Mouse (Mus musculus) neural tube, embryonic 12.5 days (tissue): Measurements from ENCODE around the gene Ppp1r9a. TPM values are rescaled to one million over a fixed set of nuclear protein-coding genes. Genes with fewer than 3 reads are reported as not detected.

Source experiments
- polyA plus RNA-seq: library from polyadenylated mRNA; unstranded; fragments of >200 nt; fragmentation: Nextera tagmentation; extraction: Ambion mirVana; gene quantifications from 2 replicates; pipeline ENCODE4 v1.2.1, GENCODE M21; 2016

Ppp1r9a gene
- polyA plus RNA-seq, 1 experiment from 2014 or later, result 24.8 TPM

Other genes with a start within 250 kb of the Ppp1r9a start
- gene Sgce, start 155.7 kb upstream of the Ppp1r9a start, polyA plus RNA-seq, result 60.0 and 61.9 TPM in 2 replicates
- gene Peg10, start 155.6 kb upstream of the Ppp1r9a start, polyA plus RNA-seq, result 6.0 TPM in 2 replicates